Mouse (Mus musculus): ENCODE measurements at regions not wholly inside any gene's neighbourhood (a gene's known extent, or its start where the extent isn't known, plus 50 kb on each side); places are given as distances from the start of the nearest gene placed in this dataset.

DNA sequence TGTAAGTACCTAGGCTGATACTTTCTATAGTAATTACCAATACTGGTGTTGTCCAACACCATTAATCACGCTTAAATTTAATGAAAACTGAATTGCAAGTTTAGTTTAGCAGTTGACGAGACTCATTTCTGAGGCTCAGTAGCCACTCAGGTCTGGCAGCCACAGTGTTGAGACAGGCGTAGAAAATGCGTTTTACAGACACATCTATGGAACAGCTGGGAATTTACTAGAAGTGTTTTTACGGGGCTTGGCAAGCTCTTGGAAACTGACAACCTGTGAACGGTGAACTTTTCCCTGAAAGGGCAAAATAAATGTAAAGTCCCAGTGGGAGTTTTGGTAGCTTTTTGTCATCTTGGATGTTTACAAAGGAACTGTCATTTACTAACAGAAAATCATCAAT is 920.1 kb upstream of the Lrrc6 start:
- no peak overlapping the region for H3K4me2 ChIP-seq (ENCODE audit: low read depth)
- H3K79me2 ChIP-seq (ENCODE audit: control insufficient read depth, insufficient read depth): no peaks in the 10 kb centered on the region
- no peak for TF ChIP-seq USF1 (IDR thresholded peaks at IDR 0.05; ENCODE audit: low read depth)
- no peak for TF ChIP-seq E2F4 (IDR thresholded peaks at IDR 0.05; ENCODE audit: insufficient read depth)
- TF ChIP-seq TCF3 (IDR thresholded peaks at IDR 0.05; ENCODE audit: insufficient read length, low read depth): no peak
- TF ChIP-seq CEBPB (IDR thresholded peaks at IDR 0.05; ENCODE audit: insufficient read depth, poor library complexity, severe bottlenecking): no peak
- TF ChIP-seq MYOG (IDR thresholded peaks at IDR 0.05; ENCODE audit: control insufficient read depth in 1 of 3, insufficient read depth in 1 of 3, insufficient read length in 2 of 3, low read depth in 2 of 3): no peak
- no peak for TF ChIP-seq TCF12 (IDR thresholded peaks at IDR 0.05; ENCODE audit: insufficient read depth, poor library complexity, severe bottlenecking)
- TF ChIP-seq MYOD1 (IDR thresholded peaks at IDR 0.05; ENCODE audit: control insufficient read depth in 1 of 3, insufficient read length in 2 of 3, low read depth in 2 of 3): no peak
- TF ChIP-seq POLR2A (IDR thresholded peaks at IDR 0.05; ENCODE audit: insufficient read length, low read depth): no peak
- TF ChIP-seq POLR2AphosphoS2 (IDR thresholded peaks at IDR 0.05; ENCODE audit: insufficient read length, low read depth): no peak
- no peak for TF ChIP-seq SRF (IDR thresholded peaks at IDR 0.05; ENCODE audit: control insufficient read depth, insufficient read length, low read depth)
- TF ChIP-seq MAX (IDR thresholded peaks at IDR 0.05; ENCODE audit: low read depth): no peak
- H3K27me3 ChIP-seq (ENCODE audit: control insufficient read depth, insufficient read depth, insufficient read length): no peaks in the 10 kb centered on the region
- H3K36me3 ChIP-seq (ENCODE audit: control insufficient read depth, insufficient read depth): no peaks in the 10 kb centered on the region
- no peak overlapping the region for H3K4me3 ChIP-seq
- no peak overlapping the region for H3ac ChIP-seq (ENCODE audit: control insufficient read depth, insufficient read length)

- Histone ChIP-seq H3K79me2 (ENCODE audit: control insufficient read depth, insufficient read depth) (no peaks in the 10 kb centered on the region), H3K4me3 (no peak overlapping the region), H3ac (ENCODE audit: control insufficient read depth, insufficient read length) (no peak overlapping the region), H3K36me3 (ENCODE audit: control insufficient read depth, insufficient read depth) (no peaks in the 10 kb centered on the region), H3K27me3 (ENCODE audit: control insufficient read depth, insufficient read depth, insufficient read length) (no peaks in the 10 kb centered on the region), H3K4me2 (ENCODE audit: low read depth) (no peak overlapping the region)
- no peak for TF ChIP-seq POLR2AphosphoS2 (IDR thresholded peaks at IDR 0.05; ENCODE audit: insufficient read length, low read depth)
- no peak for TF ChIP-seq MYOG (IDR thresholded peaks at IDR 0.05; ENCODE audit: control insufficient read depth in 1 of 3, insufficient read depth in 1 of 3, insufficient read length in 2 of 3, low read depth in 2 of 3)
- TF ChIP-seq CEBPB (IDR thresholded peaks at IDR 0.05; ENCODE audit: insufficient read depth, poor library complexity, severe bottlenecking): no peak
- TF ChIP-seq REST (IDR thresholded peaks at IDR 0.05; ENCODE audit: insufficient read depth, insufficient read length): no peak
- TF ChIP-seq E2F4 (IDR thresholded peaks at IDR 0.05; ENCODE audit: insufficient read depth): no peak
- TF ChIP-seq TCF12 (IDR thresholded peaks at IDR 0.05; ENCODE audit: insufficient read depth, poor library complexity, severe bottlenecking): no peak
- no peak for TF ChIP-seq USF1 (IDR thresholded peaks at IDR 0.05; ENCODE audit: low read depth)
- no peak for TF ChIP-seq POLR2A (IDR thresholded peaks at IDR 0.05; ENCODE audit: insufficient read length, low read depth)
- no peak for TF ChIP-seq MYOD1 (IDR thresholded peaks at IDR 0.05; ENCODE audit: control insufficient read depth in 1 of 3, insufficient read length in 2 of 3, low read depth in 2 of 3)
- no peak for TF ChIP-seq SRF (IDR thresholded peaks at IDR 0.05; ENCODE audit: control insufficient read depth, insufficient read length, low read depth)
- no peak for TF ChIP-seq MAX (IDR thresholded peaks at IDR 0.05; ENCODE audit: low read depth)
- no peak for TF ChIP-seq TCF3 (IDR thresholded peaks at IDR 0.05; ENCODE audit: insufficient read length, low read depth)
Measured at GRCm38 (mm10) chr15:67419733-67420132, 919.0 kb upstream of the Lrrc6 start.

DNA sequence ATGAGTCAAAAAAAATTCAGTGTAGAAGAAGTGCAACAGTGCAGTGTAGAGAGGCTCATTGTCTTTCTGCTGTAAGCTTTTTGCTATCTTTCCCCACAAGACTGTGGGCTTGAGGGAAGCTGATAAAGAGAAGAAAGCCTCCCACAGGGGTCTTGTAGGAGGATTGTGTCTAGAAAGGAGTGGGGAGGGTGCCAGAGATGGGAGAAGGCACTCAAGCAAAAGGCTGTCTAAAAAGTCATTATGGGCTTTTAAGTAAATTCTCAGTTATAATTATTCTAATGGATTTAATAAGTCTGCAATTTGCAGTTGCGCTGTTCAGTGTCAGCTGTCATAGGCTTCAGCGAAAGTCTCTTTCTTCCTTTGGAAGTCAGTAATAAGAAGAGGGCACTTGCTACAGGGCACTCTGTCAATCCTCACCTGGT is 917.0 kb upstream of the Lrrc6 start:
- Histone ChIP-seq H3K4me2 (ENCODE audit: low read depth) (no peak overlapping the region), H3K27me3 (ENCODE audit: control insufficient read depth, insufficient read depth, insufficient read length) (no peaks in the 10 kb centered on the region), H3K36me3 (ENCODE audit: control insufficient read depth, insufficient read depth) (no peaks in the 10 kb centered on the region), H3K4me3 (no peak overlapping the region), H3K79me2 (ENCODE audit: control insufficient read depth, insufficient read depth) (no peaks in the 10 kb centered on the region), H3ac (ENCODE audit: control insufficient read depth, insufficient read length) (no peak overlapping the region)
- TF ChIP-seq USF1 (IDR thresholded peaks at IDR 0.05; ENCODE audit: low read depth): no peak
- TF ChIP-seq CEBPB (IDR thresholded peaks at IDR 0.05; ENCODE audit: insufficient read depth, poor library complexity, severe bottlenecking): no peak
- no peak for TF ChIP-seq E2F4 (IDR thresholded peaks at IDR 0.05; ENCODE audit: insufficient read depth)
- TF ChIP-seq MYOG (IDR thresholded peaks at IDR 0.05; ENCODE audit: control insufficient read depth in 1 of 3, insufficient read depth in 1 of 3, insufficient read length in 2 of 3, low read depth in 2 of 3): no peak
- TF ChIP-seq MAX (IDR thresholded peaks at IDR 0.05; ENCODE audit: low read depth): no peak
- TF ChIP-seq SRF (IDR thresholded peaks at IDR 0.05; ENCODE audit: control insufficient read depth, insufficient read length, low read depth): no peak
- TF ChIP-seq MYOD1 (IDR thresholded peaks at IDR 0.05; ENCODE audit: control insufficient read depth in 1 of 3, insufficient read length in 2 of 3, low read depth in 2 of 3): no peak
- TF ChIP-seq POLR2A (IDR thresholded peaks at IDR 0.05; ENCODE audit: insufficient read length, low read depth): no peak
- TF ChIP-seq TCF3 (IDR thresholded peaks at IDR 0.05; ENCODE audit: insufficient read length, low read depth): no peak
- no peak for TF ChIP-seq REST (IDR thresholded peaks at IDR 0.05; ENCODE audit: insufficient read depth, insufficient read length)
- TF ChIP-seq TCF12 (IDR thresholded peaks at IDR 0.05; ENCODE audit: insufficient read depth, poor library complexity, severe bottlenecking): no peak
- TF ChIP-seq POLR2AphosphoS2 (IDR thresholded peaks at IDR 0.05; ENCODE audit: insufficient read length, low read depth): no peak

DNA sequence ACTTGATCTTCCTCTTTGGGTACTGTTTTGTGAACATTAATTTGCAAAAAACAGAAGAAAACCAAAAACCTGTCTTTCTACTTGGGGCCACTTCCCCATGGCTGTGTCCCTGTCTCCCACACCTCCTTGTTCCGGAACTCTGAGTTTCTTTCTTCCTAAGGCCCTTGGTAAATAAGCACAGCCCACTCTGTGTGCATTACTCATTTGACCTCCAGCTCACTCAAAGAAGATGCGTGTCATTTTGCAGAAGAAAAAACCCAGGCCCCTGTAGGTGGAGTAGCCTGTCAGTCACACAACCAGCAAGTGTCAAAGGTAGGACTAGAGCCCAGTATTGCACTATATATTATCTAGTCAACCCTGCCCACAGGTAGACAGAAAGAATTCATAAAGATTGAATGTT is 915.1 kb upstream of the Lrrc6 start:
- Histone ChIP-seq H3K36me3 (ENCODE audit: control insufficient read depth, insufficient read depth) (no peaks in the 10 kb centered on the region), H3K4me3 (no peak overlapping the region), H3K79me2 (ENCODE audit: control insufficient read depth, insufficient read depth) (no peaks in the 10 kb centered on the region), H3K4me2 (ENCODE audit: low read depth) (no peak overlapping the region), H3ac (ENCODE audit: control insufficient read depth, insufficient read length) (no peak overlapping the region), H3K27me3 (ENCODE audit: control insufficient read depth, insufficient read depth, insufficient read length) (no peaks in the 10 kb centered on the region)
- TF ChIP-seq SRF (IDR thresholded peaks at IDR 0.05; ENCODE audit: control insufficient read depth, insufficient read length, low read depth) (no peak), REST (IDR thresholded peaks at IDR 0.05; ENCODE audit: insufficient read depth, insufficient read length) (no peak), MYOG (IDR thresholded peaks at IDR 0.05; ENCODE audit: control insufficient read depth in 1 of 3, insufficient read depth in 1 of 3, insufficient read length in 2 of 3, low read depth in 2 of 3) (no peak), TCF12 (IDR thresholded peaks at IDR 0.05; ENCODE audit: insufficient read depth, poor library complexity, severe bottlenecking) (no peak), MAX (IDR thresholded peaks at IDR 0.05; ENCODE audit: low read depth) (no peak), CEBPB (IDR thresholded peaks at IDR 0.05; ENCODE audit: insufficient read depth, poor library complexity, severe bottlenecking) (no peak), POLR2AphosphoS2 (IDR thresholded peaks at IDR 0.05; ENCODE audit: insufficient read length, low read depth) (no peak), TCF3 (IDR thresholded peaks at IDR 0.05; ENCODE audit: insufficient read length, low read depth) (no peak), USF1 (IDR thresholded peaks at IDR 0.05; ENCODE audit: low read depth) (no peak), POLR2A (IDR thresholded peaks at IDR 0.05; ENCODE audit: insufficient read length, low read depth) (no peak), E2F4 (IDR thresholded peaks at IDR 0.05; ENCODE audit: insufficient read depth) (no peak), MYOD1 (IDR thresholded peaks at IDR 0.05; ENCODE audit: control insufficient read depth in 1 of 3, insufficient read length in 2 of 3, low read depth in 2 of 3) (no peak)

All from myocyte (in vitro differentiated cells).